Mouse (Mus musculus): Measurements from ENCODE around the gene Gm43302.
"Not testable (repeated sequence)": the region's sequence is repeated elsewhere in the genome, so short reads cannot be mapped to it uniquely, and the experiment has no call there.

Gene Gm43302

GRCm38 (mm10) chr5:105293226-105294165 lies at the start of gene Gm43302, which contains the start of gene Gbp6:
TSS of gene Gm43302 (minus strand) at chr5:105293695.
TSS of gene Gbp6 (minus strand) at chr5:105293698.
- DNase-seq (ENCODE audit: low read depth, low spot score), result not testable (repeated sequence)

GRCm38 (mm10) chr5:105341281-105341680 lies 47.8 kb upstream of the Gm43302 start:
- no peak for DNase-seq (ENCODE audit: low read depth, low spot score)

- no peak for DNase-seq (ENCODE audit: low read depth, low spot score)
Measured at GRCm38 (mm10) chr5:105322543-105322942, 29.0 kb upstream of the Gm43302 start.

- no peak for DNase-seq (ENCODE audit: low read depth, low spot score)
Measured at GRCm38 (mm10) chr5:105310941-105311340, 17.4 kb upstream of the Gm43302 start.

GRCm38 (mm10) chr5:105309148-105309547 lies 15.7 kb upstream of the Gm43302 start:
- DNase-seq (ENCODE audit: low read depth, low spot score), result not testable (repeated sequence)

- not testable (repeated sequence) for DNase-seq (ENCODE audit: low read depth, low spot score)
Measured at GRCm38 (mm10) chr5:105306946-105307345, 13.5 kb upstream of the Gm43302 start.

GRCm38 (mm10) chr5:105306159-105306581 lies 12.7 kb upstream of the Gm43302 start:
- no peak for DNase-seq (ENCODE audit: low read depth, low spot score)

- DNase-seq (ENCODE audit: low read depth, low spot score), result not testable (repeated sequence)
Measured at GRCm38 (mm10) chr5:105305671-105306070, 12.2 kb upstream of the Gm43302 start.

GRCm38 (mm10) chr5:105301963-105302362 lies 8.5 kb upstream of the Gm43302 start:
- DNase-seq (ENCODE audit: low read depth, low spot score), result no peak

- DNase-seq (ENCODE audit: low read depth, low spot score), result no peak
Measured at GRCm38 (mm10) chr5:105301531-105301930, 8.0 kb upstream of the Gm43302 start.

- DNase-seq (ENCODE audit: low read depth, low spot score), result no peak
Measured at GRCm38 (mm10) chr5:105295746-105296145, 2.3 kb upstream of the Gm43302 start.

GRCm38 (mm10) chr5:105292492-105292891 lies 1.0 kb downstream of the Gm43302 start:
- no peak for DNase-seq (ENCODE audit: low read depth, low spot score)

GRCm38 (mm10) chr5:105290921-105291320 lies 2.6 kb downstream of the Gm43302 start:
- not testable (repeated sequence) for DNase-seq (ENCODE audit: low read depth, low spot score)

GRCm38 (mm10) chr5:105260673-105261072 lies 32.8 kb downstream of the Gm43302 start:
- DNase-seq (ENCODE audit: low read depth, low spot score), result not testable (repeated sequence)

GRCm38 (mm10) chr5:105252491-105252890 lies 41.0 kb downstream of the Gm43302 start:
- no peak for DNase-seq (ENCODE audit: low read depth, low spot score)

GRCm38 (mm10) chr5:105244741-105245140 lies 48.8 kb downstream of the Gm43302 start:
- DNase-seq (ENCODE audit: low read depth, low spot score), result not testable (repeated sequence)

- DNase-seq (ENCODE audit: low read depth, low spot score), result not testable (repeated sequence)
Measured at GRCm38 (mm10) chr5:105240982-105241381, 52.5 kb downstream of the Gm43302 start.

- not testable (repeated sequence) for DNase-seq (ENCODE audit: low read depth, low spot score)
Measured at GRCm38 (mm10) chr5:105239483-105240047, 53.9 kb downstream of the Gm43302 start, which contains the start of gene Gbp10. TSS of gene Gbp10 (minus strand) at chr5:105239533.

- not testable (repeated sequence) for DNase-seq (ENCODE audit: low read depth, low spot score)
Measured at GRCm38 (mm10) chr5:105238402-105238801, 55.1 kb downstream of the Gm43302 start.

GRCm38 (mm10) chr5:105236040-105236439 lies 57.5 kb downstream of the Gm43302 start:
- not testable (repeated sequence) for DNase-seq (ENCODE audit: low read depth, low spot score)

GRCm38 (mm10) chr5:105208957-105209356 lies 84.5 kb downstream of the Gm43302 start:
- DNase-seq (ENCODE audit: low read depth, low spot score), result not testable (repeated sequence)

- DNase-seq (ENCODE audit: low read depth, low spot score), result not testable (repeated sequence)
Measured at GRCm38 (mm10) chr5:105200791-105201355, 92.6 kb downstream of the Gm43302 start.
